Mouse (Mus musculus): ENCODE data around the gene Slc8a1.

Slc8a1 gene

DNA sequence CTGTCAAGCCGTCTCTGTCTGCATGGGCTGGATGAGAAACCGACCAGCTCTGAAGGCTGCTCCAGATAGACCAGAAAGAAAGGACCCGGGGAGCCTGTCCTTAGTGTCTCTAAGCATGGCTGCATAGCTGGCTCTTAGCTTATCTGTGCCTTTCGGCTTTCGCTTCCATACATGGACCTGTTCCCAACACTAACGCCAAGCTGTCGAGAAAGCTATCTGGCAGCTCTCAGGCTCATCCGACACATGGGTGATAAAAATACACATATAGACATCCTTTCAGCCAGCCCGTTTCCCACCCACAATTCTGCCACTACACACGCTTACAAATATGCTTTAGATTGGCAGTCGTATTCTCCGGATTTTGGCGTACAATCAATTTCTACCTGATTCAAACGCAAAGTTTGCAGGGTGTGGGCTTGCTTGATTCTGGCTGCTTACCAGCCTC, at the start of gene Slc8a1:
Gene Slc8a1 (minus strand): TSS at position 67 of the 445 bp plus-strand sequence.
- peak; percentile 94 for ATAC-seq (ENCODE audit: low TSS enrichment)

DNA sequence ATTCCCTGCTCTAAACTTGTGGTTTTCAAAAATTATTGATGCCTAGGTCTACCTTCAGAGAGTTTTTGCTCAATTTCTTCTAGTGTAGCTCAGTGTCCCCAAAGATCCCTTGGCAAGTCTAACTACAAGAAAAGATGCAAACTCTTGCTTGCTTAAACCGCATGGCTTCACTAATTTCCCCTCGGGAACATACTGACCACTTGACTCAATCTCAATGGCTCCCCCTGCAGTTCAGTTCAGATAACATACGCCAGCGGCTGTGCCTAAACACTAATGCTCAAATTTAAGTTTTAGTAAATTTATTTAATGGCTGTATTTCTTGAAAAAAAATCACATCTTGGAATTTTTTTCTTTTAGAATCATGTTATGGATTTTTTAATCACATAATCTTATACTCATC, 49.2 kb upstream of the Slc8a1 start:
- peak; percentile 69 for ATAC-seq (ENCODE audit: low TSS enrichment)

DNA sequence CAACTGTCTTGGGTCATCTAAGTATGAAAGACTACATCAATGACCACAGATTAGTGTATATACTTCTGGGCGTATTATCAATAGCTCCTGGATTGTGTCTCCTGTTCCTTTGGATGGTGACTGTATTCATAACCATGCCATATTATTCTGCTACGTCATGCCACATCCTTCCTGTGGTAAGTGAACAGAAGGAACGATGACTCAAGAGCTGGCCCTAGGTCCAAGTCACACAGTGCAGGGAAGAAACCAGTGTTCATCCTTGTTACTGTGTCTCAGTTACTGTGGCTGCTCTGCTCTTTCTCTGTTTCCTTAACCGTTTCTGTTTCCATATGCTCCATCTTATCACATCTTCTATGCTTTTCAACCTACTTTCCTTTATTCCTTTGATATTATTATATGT, 44.1 kb upstream of the Slc8a1 start:
- no peak for ATAC-seq (ENCODE audit: low TSS enrichment)

DNA sequence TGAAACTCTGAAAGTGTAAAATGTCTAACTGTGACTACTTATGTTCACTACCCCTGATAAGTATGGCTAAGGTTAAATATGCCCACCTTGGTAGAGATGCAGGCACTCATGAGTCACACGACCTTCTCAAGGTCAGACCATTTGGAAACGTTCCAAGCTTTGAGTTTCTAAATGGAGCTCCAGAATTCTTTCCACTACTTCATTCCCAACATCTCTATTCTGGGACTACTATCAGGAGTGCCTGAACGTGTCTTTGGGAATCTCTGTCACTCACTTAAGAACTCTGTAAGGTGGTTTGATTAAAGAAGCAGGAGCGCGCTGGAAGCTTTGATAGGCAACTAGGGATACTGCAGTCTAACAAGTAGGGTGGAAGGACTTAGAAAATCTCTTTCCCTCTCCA, 43.3 kb upstream of the Slc8a1 start:
- no peak for ATAC-seq (ENCODE audit: low TSS enrichment)

DNA sequence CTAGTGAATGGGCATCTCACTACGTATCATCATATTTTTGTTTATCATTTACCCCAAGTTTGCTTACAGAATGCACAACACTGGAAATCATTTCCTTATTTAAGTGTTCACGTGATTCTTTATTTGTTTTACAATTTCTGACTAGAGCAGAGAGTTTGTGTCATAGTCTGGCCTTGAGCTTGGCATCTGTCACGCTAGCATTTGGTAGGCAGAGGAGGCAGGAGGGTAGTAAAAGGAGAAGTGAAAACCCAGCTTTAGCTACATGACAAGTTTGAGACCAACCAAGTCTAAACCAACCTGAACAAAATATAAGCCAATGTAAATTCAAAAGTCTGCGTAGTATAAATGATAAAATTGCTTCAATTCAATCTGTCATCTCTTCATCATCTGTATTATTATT, 41.7 kb upstream of the Slc8a1 start:
- ATAC-seq (ENCODE audit: low TSS enrichment), result no peak

DNA sequence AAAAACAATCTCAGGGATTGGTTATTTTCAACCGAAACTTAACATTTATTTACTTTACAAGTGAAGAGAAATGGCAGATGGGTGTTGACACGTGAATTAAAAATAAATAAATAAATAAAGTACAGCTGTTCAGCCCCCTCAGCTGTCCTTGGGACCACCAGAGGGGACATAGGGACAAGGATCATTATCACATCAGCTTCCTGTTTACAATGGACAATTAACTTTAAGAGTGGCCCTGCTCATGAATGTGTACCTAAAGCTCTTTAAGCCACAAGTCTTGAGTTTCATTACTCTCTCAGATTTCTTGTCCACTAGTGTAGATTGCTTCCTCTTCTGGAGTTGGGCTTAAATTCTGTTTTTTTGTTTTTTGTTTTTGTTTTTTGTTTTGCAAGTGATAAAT, 12.5 kb upstream of the Slc8a1 start:
- no peak for ATAC-seq (ENCODE audit: low TSS enrichment)

DNA sequence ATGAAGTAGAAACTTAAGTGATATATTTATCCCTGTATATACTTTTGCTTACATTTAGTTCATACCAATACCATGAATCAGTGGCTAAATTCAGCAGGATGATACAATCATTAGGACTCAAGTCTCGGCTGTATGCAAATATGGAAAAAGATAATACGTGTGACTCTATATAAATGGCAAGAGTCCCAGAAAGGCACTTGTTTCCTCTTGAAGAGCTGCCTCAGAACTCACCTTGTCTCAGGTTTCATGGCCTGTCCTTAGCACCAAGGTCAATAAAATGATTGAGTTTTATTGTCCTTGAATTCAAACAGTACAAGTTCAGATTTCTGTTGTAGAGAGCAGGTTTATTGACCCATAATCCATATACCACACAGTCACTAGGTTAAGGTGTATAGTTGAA, 4.9 kb upstream of the Slc8a1 start:
- no peak for ATAC-seq (ENCODE audit: low TSS enrichment)

DNA sequence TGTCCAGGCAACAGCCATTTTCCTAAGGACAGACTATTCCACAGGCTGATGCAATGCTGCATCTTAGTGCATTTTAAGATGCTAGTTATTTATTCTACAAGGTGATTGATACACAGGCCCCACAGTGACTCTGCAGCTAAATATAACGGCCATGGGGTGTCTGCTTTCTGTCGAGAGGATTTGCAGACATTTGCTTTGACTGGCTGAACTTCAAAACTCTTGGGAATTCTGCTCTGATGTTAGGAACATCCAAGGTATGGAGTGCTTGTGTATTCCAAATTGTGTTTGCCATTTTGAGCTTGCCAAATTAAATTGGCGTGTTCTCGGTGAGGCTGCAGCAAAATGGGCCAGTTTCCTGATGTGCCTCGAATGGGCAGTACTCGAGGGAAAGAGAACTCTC, 2.4 kb upstream of the Slc8a1 start:
- no peak for ATAC-seq (ENCODE audit: low TSS enrichment)

DNA sequence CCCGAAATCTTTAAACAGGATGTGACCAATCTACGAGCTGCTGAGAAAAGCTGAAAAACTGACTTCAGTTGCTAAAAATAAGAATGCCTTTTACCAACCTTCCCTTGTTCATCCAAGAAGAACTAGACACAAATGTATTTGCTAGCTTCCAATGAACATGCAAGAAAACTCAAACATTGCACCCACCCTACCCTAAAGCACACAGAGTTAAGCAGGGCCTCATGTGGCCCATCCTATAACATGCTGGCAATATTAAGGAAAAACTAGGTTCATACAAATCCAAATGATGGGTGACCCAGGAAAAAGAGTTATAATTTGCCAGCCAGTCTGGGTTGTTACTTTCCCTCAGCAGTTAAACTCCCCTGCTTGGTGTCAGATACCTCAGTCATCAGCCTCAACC, 398 bp downstream of the Slc8a1 start:
- peak; percentile 42 for ATAC-seq (ENCODE audit: low TSS enrichment)

DNA sequence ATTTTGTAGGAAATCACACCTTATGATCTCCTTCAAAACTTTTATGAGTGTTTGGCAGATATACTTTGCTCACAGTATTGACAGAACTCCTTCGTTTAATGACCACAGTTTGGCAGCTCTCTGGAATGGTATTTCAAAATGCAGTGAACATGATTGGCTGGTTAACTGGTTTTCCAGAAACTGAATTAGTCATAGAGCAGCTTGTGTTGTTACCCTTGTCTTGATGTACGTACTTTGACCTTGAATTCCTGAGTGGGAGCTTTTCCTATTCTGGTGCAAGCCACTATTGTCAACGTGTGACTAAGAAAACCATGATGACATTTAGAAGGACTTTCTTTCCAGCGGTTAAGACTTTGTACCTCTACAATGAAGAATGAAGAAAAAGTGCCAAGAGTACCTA, 868 bp downstream of the Slc8a1 start:
- ATAC-seq (ENCODE audit: low TSS enrichment), result no peak

DNA sequence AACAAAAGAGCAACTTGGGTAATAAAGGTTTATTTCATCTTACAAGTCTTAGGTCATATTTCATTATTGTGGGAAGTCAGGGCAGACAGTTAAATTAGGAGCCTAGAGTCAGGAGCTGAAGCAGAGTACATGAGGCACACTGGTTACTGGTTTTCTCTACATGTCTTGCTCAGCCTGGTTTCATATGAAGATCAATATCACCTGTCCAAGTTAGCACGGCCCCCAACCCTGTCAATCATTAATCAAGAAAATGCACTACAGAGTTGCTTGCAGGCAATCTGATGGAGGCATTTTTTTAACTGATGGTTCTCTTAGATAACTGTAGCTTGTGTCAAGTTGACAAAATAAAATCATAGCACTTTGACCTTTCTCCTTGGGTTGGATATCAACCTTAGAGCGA, 2.6 kb downstream of the Slc8a1 start:
- ATAC-seq (ENCODE audit: low TSS enrichment), result no peak

DNA sequence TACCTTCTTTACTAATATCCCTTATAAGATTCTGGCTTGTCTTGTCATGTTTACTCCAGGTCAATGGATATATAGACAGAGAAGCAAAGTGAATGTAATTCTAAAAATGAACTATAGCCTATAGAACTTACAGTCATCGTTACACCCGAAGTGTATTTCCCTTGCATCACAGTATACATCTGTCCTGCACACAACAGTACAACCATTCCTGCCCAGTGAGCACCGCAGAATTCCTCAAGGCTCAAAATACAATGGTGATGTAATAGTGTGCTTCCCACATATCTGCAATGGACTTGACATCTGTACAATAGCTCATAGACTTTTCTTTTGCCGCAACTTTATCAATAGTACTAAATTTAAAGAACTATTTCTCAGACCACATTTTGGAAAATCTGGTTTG, 8.3 kb downstream of the Slc8a1 start:
- no peak for ATAC-seq (ENCODE audit: low TSS enrichment)

DNA sequence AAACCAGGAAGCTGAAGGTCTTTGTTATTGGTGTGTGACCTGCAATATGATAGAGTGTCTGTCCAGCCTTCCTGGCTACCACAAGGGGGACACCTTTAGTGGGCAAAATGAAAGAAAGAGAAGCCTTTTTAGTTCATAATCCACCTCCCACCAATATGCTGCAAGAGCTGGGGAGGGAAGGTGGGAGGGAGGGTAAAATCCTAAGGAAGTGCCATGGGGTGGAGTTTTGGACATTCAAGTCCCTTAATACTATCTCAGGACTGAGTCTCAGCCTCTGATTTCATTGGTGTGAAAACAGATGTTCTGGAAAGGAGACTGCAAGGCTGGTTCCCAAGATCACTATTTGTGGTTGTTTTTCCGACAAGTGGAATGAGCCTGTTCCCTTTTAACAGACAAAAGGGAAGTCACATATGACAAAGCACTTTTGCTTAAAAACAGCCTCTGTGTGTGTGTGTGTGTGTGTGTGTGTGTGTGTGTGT, 25.9 kb downstream of the Slc8a1 start:
- ATAC-seq (ENCODE audit: low TSS enrichment), result no peak

DNA sequence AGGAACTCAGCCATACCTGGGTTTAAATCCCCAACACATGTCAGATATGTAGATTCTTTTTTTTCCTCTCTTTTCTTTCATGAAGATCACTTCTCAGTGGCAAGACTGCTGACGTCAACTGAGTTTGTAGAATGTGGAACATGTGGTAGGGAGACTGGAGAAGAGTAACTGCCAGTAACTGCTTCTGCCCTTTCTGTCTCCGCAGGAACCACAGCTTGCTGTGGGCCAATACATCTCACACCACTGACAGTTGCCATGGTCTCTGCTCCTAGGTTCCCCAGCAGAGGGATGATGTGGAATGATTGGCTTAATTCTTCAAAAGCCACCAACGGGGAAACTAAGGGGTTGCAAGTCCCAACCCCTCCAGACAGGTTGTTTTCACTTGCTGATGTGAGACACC, 33.4 kb downstream of the Slc8a1 start:
- ATAC-seq (ENCODE audit: low TSS enrichment), result no peak

DNA sequence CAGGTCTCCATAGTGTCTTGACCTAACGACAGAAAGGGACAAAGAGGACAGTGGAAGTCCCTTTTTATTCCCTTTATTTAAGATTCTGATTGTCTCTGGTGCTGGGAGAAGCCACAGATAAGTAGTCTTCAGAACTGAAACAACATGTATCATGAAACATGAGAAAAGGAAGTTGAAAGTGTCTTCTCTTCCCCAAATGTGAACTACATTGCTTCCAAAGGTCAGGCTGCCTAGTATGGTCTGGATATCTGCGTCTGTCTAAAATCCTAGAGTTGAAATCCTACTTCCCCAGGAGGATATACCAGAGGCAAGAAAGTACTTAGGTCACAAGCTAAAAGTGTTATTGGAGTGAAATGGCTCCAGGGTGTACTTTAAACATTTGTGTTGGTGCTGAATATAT, 34.9 kb downstream of the Slc8a1 start:
- ATAC-seq (ENCODE audit: low TSS enrichment), result no peak

DNA sequence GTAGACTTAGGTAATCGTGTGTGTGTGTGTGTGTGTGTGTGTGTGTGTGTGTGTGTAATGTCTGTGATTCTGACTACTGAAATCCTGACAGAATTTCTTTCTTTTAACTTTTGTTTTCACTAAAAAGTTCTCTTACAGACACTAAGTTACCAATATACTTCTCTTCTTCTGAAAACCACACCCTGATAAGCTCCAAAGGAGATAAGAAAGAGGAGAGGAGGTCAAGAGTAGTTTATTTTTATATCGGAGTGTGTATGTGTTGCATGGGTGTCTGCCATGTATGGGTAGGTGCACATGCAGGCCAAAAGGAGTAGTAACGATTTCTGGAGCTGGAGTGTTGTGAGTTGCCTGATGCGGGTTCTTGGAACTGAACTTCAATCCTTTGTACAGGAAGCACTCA, 36.5 kb downstream of the Slc8a1 start:
- ATAC-seq (ENCODE audit: low TSS enrichment), result no peak

DNA sequence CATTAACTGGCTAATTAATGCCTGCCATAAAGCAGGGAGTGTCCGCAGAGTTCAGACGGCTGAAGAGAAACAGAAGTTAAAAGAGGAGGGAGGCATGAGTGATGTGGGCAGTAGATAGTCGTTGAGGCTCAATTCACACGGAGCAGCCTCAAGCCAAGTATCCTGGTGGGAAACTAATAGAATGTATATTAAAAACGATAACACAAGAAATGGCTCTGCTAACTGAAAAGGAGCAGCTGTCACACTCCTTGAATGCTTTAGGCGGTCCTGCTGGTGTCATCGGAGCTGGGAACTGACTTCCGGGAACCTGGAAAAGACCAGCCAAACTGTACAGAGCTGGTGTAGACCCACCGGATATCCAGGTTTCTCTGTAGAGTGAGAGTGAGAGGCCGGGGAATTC, 39.4 kb downstream of the Slc8a1 start:
- no peak for ATAC-seq (ENCODE audit: low TSS enrichment)

DNA sequence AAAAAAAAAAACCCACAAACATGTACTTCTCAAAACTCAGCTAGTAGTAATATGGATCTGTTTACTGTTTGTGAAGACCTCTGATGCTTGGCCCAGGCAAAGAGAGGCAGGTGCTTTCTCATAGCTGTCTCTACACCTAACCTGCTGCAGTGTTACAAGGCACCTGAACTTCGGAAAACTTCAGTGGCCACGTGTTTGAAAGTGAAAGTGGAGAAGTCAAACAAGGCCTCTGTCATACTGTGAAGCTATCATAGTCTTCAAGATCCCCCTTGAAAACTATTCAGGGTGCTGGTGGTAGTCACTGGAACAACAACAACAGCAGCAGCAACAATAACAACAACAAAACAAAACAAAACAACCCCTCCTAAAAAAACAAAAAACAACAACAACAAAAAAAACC, 40.5 kb downstream of the Slc8a1 start:
- ATAC-seq (ENCODE audit: low TSS enrichment), result no peak

DNA sequence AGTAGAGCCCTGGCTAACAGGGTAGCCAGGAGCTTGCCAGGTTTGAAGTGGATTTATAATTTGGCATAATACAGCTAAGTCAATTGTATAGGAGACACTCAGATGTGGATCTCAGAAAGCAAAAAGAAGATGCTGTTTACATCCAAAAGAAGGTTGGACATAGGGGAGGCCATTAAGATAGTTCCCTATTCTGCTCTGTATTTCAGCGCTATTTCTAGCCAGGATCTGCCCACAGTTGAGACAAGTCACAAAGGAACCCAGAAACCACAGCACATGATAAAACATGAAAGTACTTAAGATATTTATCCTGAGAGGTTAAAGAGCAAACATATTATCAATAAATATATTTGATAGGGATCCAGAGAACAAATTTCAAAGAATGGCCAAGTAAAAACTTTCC, 43.2 kb downstream of the Slc8a1 start:
- ATAC-seq (ENCODE audit: low TSS enrichment), result no peak

DNA sequence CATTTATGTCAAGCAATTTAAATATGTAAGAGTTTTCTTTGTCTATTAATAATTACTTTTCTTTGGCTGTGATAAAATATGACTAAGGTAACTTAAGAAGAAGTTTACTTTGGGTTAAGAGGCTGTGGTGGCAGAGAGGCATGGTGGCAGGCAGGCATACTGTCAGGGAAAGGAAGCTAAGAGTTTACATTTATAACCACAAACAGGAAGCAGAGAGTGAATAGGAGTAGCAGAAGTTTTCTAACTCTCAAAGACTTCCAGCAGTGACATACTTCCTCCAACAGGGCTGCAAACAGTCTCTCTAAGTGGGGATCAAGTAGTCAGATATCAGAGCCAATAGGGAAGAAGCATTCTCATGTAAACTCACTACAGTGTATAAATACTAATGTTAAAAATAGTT, 58.6 kb downstream of the Slc8a1 start:
- ATAC-seq (ENCODE audit: low TSS enrichment), result no peak

DNA sequence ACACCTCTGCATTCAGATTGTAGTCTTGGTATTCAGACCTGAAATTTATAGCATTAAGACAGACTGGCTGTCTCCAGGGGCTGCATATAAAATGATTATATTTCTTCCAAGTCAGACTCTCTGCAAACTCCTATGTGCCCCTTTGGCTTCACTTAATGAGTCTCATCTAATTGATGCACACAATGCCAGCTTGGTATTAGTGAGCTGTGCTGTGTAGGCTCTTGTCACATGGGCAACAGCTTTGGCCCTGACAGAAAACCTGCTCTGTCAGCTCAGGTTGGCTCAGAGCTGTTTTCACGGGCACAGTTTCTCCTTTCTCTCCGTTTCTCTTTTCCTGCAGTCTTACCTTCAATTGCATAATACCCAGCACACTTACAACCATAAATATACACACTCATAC, 60.7 kb downstream of the Slc8a1 start:
- no peak for ATAC-seq (ENCODE audit: low TSS enrichment)

DNA sequence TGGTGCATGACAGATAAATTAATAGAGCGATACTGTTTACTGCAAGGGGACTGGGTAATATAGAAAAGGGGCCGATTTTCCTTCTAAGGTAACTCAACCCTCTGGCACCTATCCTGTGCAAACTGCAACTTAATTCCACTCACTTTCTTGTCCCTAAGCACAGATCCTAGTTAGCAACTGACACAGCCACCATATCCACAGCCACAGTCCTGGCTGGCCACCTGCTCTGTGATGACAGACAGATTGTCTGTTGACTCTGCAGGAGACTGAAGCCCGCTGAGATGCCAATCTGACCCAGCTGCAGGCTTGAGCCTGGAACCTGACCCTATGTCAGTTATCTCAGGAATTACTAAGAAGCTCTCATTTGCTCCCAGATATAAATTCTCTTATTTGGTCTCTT, 62.0 kb downstream of the Slc8a1 start:
- ATAC-seq (ENCODE audit: low TSS enrichment), result no peak

DNA sequence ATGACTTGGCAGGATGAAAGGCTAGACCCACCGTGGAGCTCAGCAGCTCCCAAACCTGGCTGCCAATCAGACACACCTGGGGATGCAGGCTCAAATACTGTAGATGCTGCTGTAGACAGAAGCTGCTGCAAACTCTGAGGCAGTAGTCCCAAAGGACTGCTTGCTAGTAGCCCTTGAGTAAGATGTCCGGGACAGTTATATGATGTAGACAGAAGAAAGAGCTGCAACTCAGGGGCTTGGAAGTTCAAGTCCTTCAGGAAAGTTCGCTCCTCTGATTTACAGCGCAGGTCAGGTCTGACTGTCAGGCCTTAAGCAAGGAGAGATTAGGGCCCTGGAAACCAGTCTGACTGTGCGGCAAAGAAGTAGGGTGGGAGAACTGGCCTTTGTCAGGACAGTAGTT, 66.9 kb downstream of the Slc8a1 start:
- ATAC-seq (ENCODE audit: low TSS enrichment), result no peak

DNA sequence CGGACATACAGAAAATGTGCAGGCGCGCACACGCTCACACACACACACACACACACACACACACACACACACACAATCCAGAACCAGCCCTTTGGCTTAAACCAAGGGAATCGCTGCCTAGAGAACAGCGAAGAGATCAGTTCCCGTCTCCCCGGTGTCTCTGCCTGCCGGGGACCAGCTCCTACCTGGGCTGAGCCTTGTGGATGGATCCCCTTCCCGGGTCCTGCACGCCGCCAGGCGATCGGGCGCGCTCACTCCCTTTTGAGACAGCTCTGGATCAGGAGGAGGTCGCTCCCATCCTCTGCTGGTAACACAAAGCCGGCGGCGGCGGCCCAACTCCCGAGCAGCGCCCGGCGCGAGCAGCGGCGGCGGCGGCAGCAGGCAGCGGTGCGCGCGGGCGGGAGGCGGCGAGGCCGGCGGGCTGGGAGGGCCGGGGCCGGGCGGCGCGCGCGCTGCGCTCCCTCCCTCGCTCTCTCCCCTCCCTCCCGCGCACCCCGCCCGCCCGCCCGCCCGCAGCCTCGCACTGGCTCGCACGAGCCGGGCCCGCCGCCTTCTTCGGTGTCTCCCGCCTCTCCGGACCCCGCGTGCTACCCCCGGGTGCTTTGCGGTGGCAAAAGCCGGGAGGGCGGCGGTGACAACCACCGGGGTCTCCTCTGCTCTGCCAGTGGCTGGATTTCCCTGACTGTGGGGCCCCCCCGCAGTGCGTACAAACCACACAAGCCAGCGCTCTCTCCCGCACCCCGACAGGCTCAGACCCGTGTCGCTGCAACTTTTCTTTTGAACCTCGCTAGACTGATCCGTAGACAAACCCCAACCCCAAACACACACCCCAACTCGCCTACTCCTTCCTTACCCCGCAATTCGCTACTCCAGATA, 68.1 kb downstream of the Slc8a1 start:
- ATAC-seq (ENCODE audit: low TSS enrichment), result peak; percentile 51
